Mouse (Mus musculus) hindbrain, embryonic 15.5 days (tissue): ENCODE data around the gene Syn3. TPM values are rescaled to one million over a fixed set of nuclear protein-coding genes. Genes with fewer than 3 reads are reported as not detected.

ENCODE experiments used
- ATAC-seq: fragments of 200-750 bp; cut with Nextera tagmentation; 2 replicates; pipeline ENCODE4 v1.8.0; 2017; ENCODE audit warnings: low read depth, moderate number of reproducible peaks, moderate TSS enrichment; ENCODE audit not compliant: low FRiP score
- H3K27ac ChIP-seq: fragments of 300-500 bp; sonication (generic); replicated peaks from 2 replicates; pipeline ENCODE4 v1.5.1; 2015; ENCODE audit warnings: mild to moderate bottlenecking, inconsistent platforms
- H3K27me3 ChIP-seq: fragments of 300-500 bp; sonication (generic); 2 replicates; pipeline ENCODE4 v1.6.1; 2015; ENCODE audit warnings: control low read depth, inconsistent platforms
- H3K36me3 ChIP-seq: fragments of 300-500 bp; sonication (generic); 2 replicates; pipeline ENCODE4 v1.6.1; 2015; ENCODE audit warnings: control low read depth, inconsistent platforms
- H3K4me1 ChIP-seq: fragments of 300-500 bp; sonication (generic); replicated peaks from 2 replicates; pipeline ENCODE4 v1.6.1; 2015; ENCODE audit warnings: control low read depth, inconsistent platforms
- H3K4me2 ChIP-seq: fragments of 300-500 bp; sonication (generic); 2 replicates; pipeline ENCODE4 v1.6.1; 2015; ENCODE audit warnings: moderate library complexity, mild to moderate bottlenecking, inconsistent platforms
- H3K4me3 ChIP-seq: fragments of 300-500 bp; sonication (generic); 2 replicates; pipeline ENCODE4 v1.5.1; 2015; ENCODE audit warnings: mild to moderate bottlenecking, inconsistent platforms
- H3K9ac ChIP-seq: fragments of 300-500 bp; sonication (generic); 2 replicates; pipeline ENCODE4 v1.6.1; 2015; ENCODE audit warnings: inconsistent platforms
- H3K9me3 ChIP-seq: fragments of 300-500 bp; sonication (generic); 2 replicates; pipeline ENCODE4 v1.6.1; 2016; ENCODE audit warnings: control low read depth, inconsistent platforms
- WGBS: fragments of 180-500 bp; shearing (Covaris S2); methylation state at CpG from one replicate; pipeline ENCODE4 v1.1.7; 2015; 5-methylcytosine and 5-hydroxymethylcytosine counted together
- polyA plus RNA-seq: library from polyadenylated mRNA; unstranded; fragments of >200 nt; fragmentation: Nextera tagmentation; extraction: Ambion mirVana; gene quantifications from 2 replicates; pipeline ENCODE4 v1.2.1, GENCODE M21; 2015

Gene Syn3
- polyA plus RNA-seq, 1 experiment from 2014 or later: 30.1 TPM

- no peaks in the 10 kb centered on the region for H3K27me3 ChIP-seq
- H3K36me3 ChIP-seq: no peaks in the 10 kb centered on the region
- 20% methylated on average over 5 of the region's 5 CpGs for WGBS
- no peak overlapping the region for H3K4me2 ChIP-seq
- H3K9ac ChIP-seq: no peak overlapping the region
- ATAC-seq: no peak
- H3K4me3 ChIP-seq: no peak overlapping the region
- no peak overlapping the region for H3K27ac ChIP-seq
- no peaks in the 10 kb centered on the region for H3K9me3 ChIP-seq
- no peaks in the 10 kb centered on the region for H3K4me1 ChIP-seq
Observed at GRCm38 (mm10) chr10:86114431-86114848, 384.3 kb downstream of the Syn3 start.

GRCm38 (mm10) chr10:86108797-86109196 lies 389.9 kb downstream of the Syn3 start:
- Histone ChIP-seq H3K27me3 (no peaks in the 10 kb centered on the region), H3K27ac (no peak overlapping the region), H3K9ac (no peak overlapping the region), H3K4me1 (no peaks in the 10 kb centered on the region), H3K36me3 (no peaks in the 10 kb centered on the region), H3K9me3 (no peaks in the 10 kb centered on the region), H3K4me3 (no peak overlapping the region), H3K4me2 (no peak overlapping the region)
- no peak for ATAC-seq
- WGBS: 94% methylated on average over 4 of the region's 4 CpGs

- Histone ChIP-seq H3K4me3 (no peak overlapping the region), H3K9me3 (no peaks in the 10 kb centered on the region), H3K27ac (no peak overlapping the region), H3K4me1 (no peaks in the 10 kb centered on the region), H3K9ac (no peak overlapping the region), H3K36me3 (no peaks in the 10 kb centered on the region), H3K27me3 (no peaks in the 10 kb centered on the region), H3K4me2 (no peak overlapping the region)
- 92% methylated on average over 4 of the region's 4 CpGs for WGBS
- ATAC-seq: no peak
Observed at GRCm38 (mm10) chr10:86107681-86108080, 391.0 kb downstream of the Syn3 start.

- H3K9ac ChIP-seq: no peak overlapping the region
- no peaks in the 10 kb centered on the region for H3K4me1 ChIP-seq
- H3K27ac ChIP-seq: no peak overlapping the region
- H3K4me3 ChIP-seq: no peak overlapping the region
- H3K36me3 ChIP-seq: no peaks in the 10 kb centered on the region
- H3K9me3 ChIP-seq: no peaks in the 10 kb centered on the region
- no peaks in the 10 kb centered on the region for H3K27me3 ChIP-seq
- H3K4me2 ChIP-seq: no peak overlapping the region
- no peak for ATAC-seq
Observed at GRCm38 (mm10) chr10:86103976-86104375, 394.7 kb downstream of the Syn3 start.

- H3K27me3 ChIP-seq: no peaks in the 10 kb centered on the region
- H3K9ac ChIP-seq: no peak overlapping the region
- WGBS: 56% methylated on average over 3 of the region's 3 CpGs
- no peaks in the 10 kb centered on the region for H3K36me3 ChIP-seq
- peak; percentile 77 for ATAC-seq
- no peaks in the 10 kb centered on the region for H3K9me3 ChIP-seq
- no peaks in the 10 kb centered on the region for H3K4me1 ChIP-seq
- no peak overlapping the region for H3K4me2 ChIP-seq
- no peak overlapping the region for H3K4me3 ChIP-seq
- no peak overlapping the region for H3K27ac ChIP-seq
Observed at GRCm38 (mm10) chr10:86100281-86100851, 398.3 kb downstream of the Syn3 start.

GRCm38 (mm10) chr10:86098363-86098762 lies 400.3 kb downstream of the Syn3 start:
- Histone ChIP-seq H3K27me3 (no peaks in the 10 kb centered on the region), H3K4me3 (no peak overlapping the region), H3K4me2 (no peak overlapping the region), H3K9ac (no peak overlapping the region), H3K9me3 (no peaks in the 10 kb centered on the region), H3K4me1 (no peaks in the 10 kb centered on the region), H3K36me3 (no peaks in the 10 kb centered on the region), H3K27ac (no peak overlapping the region)
- WGBS: 91% methylated on average over 6 of the region's 6 CpGs
- no peak for ATAC-seq

- Histone ChIP-seq H3K27ac (no peak overlapping the region), H3K36me3 (no peaks in the 10 kb centered on the region), H3K4me2 (no peak overlapping the region), H3K9ac (no peak overlapping the region), H3K27me3 (no peaks in the 10 kb centered on the region), H3K4me3 (no peak overlapping the region), H3K4me1 (no peaks in the 10 kb centered on the region), H3K9me3 (no peaks in the 10 kb centered on the region)
- ATAC-seq: no peak
- 74% methylated on average over 14 of the region's 14 CpGs for WGBS
Observed at GRCm38 (mm10) chr10:86093109-86094035, 405.3 kb downstream of the Syn3 start.

GRCm38 (mm10) chr10:86091919-86092318 lies 406.8 kb downstream of the Syn3 start:
- no peak overlapping the region for H3K27ac ChIP-seq
- no peaks in the 10 kb centered on the region for H3K36me3 ChIP-seq
- WGBS: 50% methylated on average over 10 of the region's 10 CpGs
- no peak for ATAC-seq
- no peak overlapping the region for H3K4me3 ChIP-seq
- H3K9ac ChIP-seq: no peak overlapping the region
- no peaks in the 10 kb centered on the region for H3K9me3 ChIP-seq
- no peaks in the 10 kb centered on the region for H3K4me1 ChIP-seq
- H3K4me2 ChIP-seq: no peak overlapping the region
- H3K27me3 ChIP-seq: no peaks in the 10 kb centered on the region

GRCm38 (mm10) chr10:86079921-86080320 lies 418.8 kb downstream of the Syn3 start:
- no peak overlapping the region for H3K4me2 ChIP-seq
- no peak overlapping the region for H3K9ac ChIP-seq
- H3K4me1 ChIP-seq: no peaks in the 10 kb centered on the region
- no peak overlapping the region for H3K27ac ChIP-seq
- no peaks in the 10 kb centered on the region for H3K27me3 ChIP-seq
- no peaks in the 10 kb centered on the region for H3K9me3 ChIP-seq
- no peak for ATAC-seq
- H3K36me3 ChIP-seq: no peaks in the 10 kb centered on the region
- H3K4me3 ChIP-seq: no peak overlapping the region
- WGBS: 86% methylated on average over 9 of the region's 9 CpGs

- Histone ChIP-seq H3K9me3 (no peaks in the 10 kb centered on the region), H3K36me3 (peaks cover 5% of the 10 kb centered on the region; the same call in 1 of the 2 replicates), H3K27ac (no peak overlapping the region), H3K27me3 (no peaks in the 10 kb centered on the region), H3K4me2 (no peak overlapping the region), H3K4me3 (no peak overlapping the region), H3K9ac (no peak overlapping the region), H3K4me1 (no peaks in the 10 kb centered on the region)
- 81% methylated on average over 2 of the region's 2 CpGs for WGBS
- ATAC-seq: no peak
Observed at GRCm38 (mm10) chr10:86078761-86079160, 419.9 kb downstream of the Syn3 start.

- no peak overlapping the region for H3K27ac ChIP-seq
- H3K4me2 ChIP-seq: no peak overlapping the region
- H3K4me1 ChIP-seq: no peaks in the 10 kb centered on the region
- peaks cover 9% of the 10 kb centered on the region for H3K36me3 ChIP-seq
- H3K27me3 ChIP-seq: no peaks in the 10 kb centered on the region
- WGBS: 83% methylated on average over 2 of the region's 2 CpGs
- H3K9me3 ChIP-seq: no peaks in the 10 kb centered on the region
- no peak for ATAC-seq
- no peak overlapping the region for H3K9ac ChIP-seq
- H3K4me3 ChIP-seq: no peak overlapping the region
Observed at GRCm38 (mm10) chr10:86077272-86077671, 421.4 kb downstream of the Syn3 start.

- H3K36me3 ChIP-seq: peaks cover 13% of the 10 kb centered on the region
- no peak overlapping the region for H3K9ac ChIP-seq
- no peaks in the 10 kb centered on the region for H3K9me3 ChIP-seq
- ATAC-seq: no peak
- 85% methylated on average over 9 of the region's 9 CpGs for WGBS
- H3K27me3 ChIP-seq: no peaks in the 10 kb centered on the region
- H3K27ac ChIP-seq: no peak overlapping the region
- H3K4me2 ChIP-seq: no peak overlapping the region
- no peak overlapping the region for H3K4me3 ChIP-seq
- no peaks in the 10 kb centered on the region for H3K4me1 ChIP-seq
Observed at GRCm38 (mm10) chr10:86074971-86075711, 423.6 kb downstream of the Syn3 start.
